Mouse (Mus musculus) hindbrain, embryonic 12.5 days (tissue): ENCODE measurements at regions not wholly inside any gene's neighbourhood (a gene's known extent, or its start where the extent isn't known, plus 50 kb on each side); places are given as distances from the start of the nearest gene placed in this dataset.

ENCODE experiments used
- ATAC-seq: fragments of 200-750 bp; cut with Nextera tagmentation; 2 replicates; pipeline ENCODE4 v1.8.0; 2017; ENCODE audit warnings: moderate TSS enrichment; ENCODE audit not compliant: low FRiP score
- H3K27ac ChIP-seq: fragments of 300-500 bp; sonication (generic); 2 replicates; pipeline ENCODE4 v1.5.1; 2016; ENCODE audit warnings: mild to moderate bottlenecking
- H3K27me3 ChIP-seq: fragments of 300-500 bp; sonication (generic); 2 replicates; pipeline ENCODE4 v1.6.1; 2016; ENCODE audit warnings: mild to moderate bottlenecking
- H3K36me3 ChIP-seq: fragments of 300-500 bp; sonication (generic); 2 replicates; pipeline ENCODE4 v1.6.1; 2016; ENCODE audit warnings: mild to moderate bottlenecking
- H3K4me1 ChIP-seq: fragments of 300-500 bp; sonication (generic); 2 replicates; pipeline ENCODE4 v1.6.1; 2016
- H3K4me2 ChIP-seq: fragments of 300-500 bp; sonication (generic); replicated peaks from 2 replicates; pipeline ENCODE4 v1.6.1; 2016; ENCODE audit warnings: mild to moderate bottlenecking
- H3K4me3 ChIP-seq: fragments of 300-500 bp; sonication (generic); 2 replicates; pipeline ENCODE4 v1.5.1; 2016; ENCODE audit warnings: mild to moderate bottlenecking
- H3K9ac ChIP-seq: fragments of 300-500 bp; sonication (generic); 2 replicates; pipeline ENCODE4 v1.6.1; 2016; ENCODE audit warnings: mild to moderate bottlenecking, moderate library complexity
- H3K9me3 ChIP-seq: fragments of 300-500 bp; sonication (generic); replicated peaks from 2 replicates; pipeline ENCODE4 v1.6.1; 2016; ENCODE audit warnings: mild to moderate bottlenecking
- WGBS: fragments of 180-500 bp; shearing (Covaris S2); methylation state at CpG from one replicate; pipeline ENCODE4 v1.1.7; 2016; 5-methylcytosine and 5-hydroxymethylcytosine counted together

DNA sequence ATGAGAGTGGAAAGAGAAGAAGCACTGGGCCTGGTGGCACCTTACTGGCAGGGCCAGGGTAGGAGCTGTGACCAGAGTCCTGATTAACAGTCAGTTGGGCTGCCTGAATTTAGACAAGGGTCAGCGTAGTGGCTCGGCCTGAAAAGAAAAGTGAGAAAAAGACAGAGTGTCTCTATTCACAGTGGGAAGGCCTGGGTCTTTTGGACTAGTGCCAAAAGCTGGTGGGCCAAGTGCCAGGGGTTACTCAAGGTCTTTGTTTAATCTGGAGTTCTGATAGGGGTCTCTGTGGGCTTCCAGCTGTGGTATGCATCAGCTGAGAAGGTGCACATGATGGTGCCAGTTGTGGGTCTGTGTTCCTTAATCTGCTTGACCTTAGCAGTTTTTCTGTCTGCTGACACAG lies 2129.4 kb upstream of the Pcdh20 start:
- H3K9ac ChIP-seq = no peak overlapping the region
- H3K9me3 ChIP-seq = no peaks in the 10 kb centered on the region
- H3K27ac ChIP-seq = no peak overlapping the region
- H3K27me3 ChIP-seq = no peaks in the 10 kb centered on the region
- WGBS = 8% methylated on average over 2 of the region's 2 CpGs
- H3K4me2 ChIP-seq = no peak overlapping the region
- H3K4me1 ChIP-seq = peaks cover 4% of the 10 kb centered on the region; the same call in 1 of the 2 replicates
- no peak overlapping the region for H3K4me3 ChIP-seq
- peak; percentile 80 for ATAC-seq
- no peaks in the 10 kb centered on the region for H3K36me3 ChIP-seq
